Mouse (Mus musculus): ENCODE measurements around the gene Safb.

- TF ChIP-seq POLR2A (IDR thresholded peaks at IDR 0.05; ENCODE audit: borderline replicate concordance, insufficient read depth, low read length): no peak
- TF ChIP-seq CTCF (IDR thresholded peaks at IDR 0.05; ENCODE audit: borderline replicate concordance, insufficient read depth, low read depth, low read length): no peak
Measured at GRCm38 (mm10) chr17:56536874-56537273, 47.8 kb upstream of the Safb start.

All from cerebellum, adult 2 months (tissue).